Mouse (Mus musculus): ENCODE data around the gene Iqcb1.

DNA sequence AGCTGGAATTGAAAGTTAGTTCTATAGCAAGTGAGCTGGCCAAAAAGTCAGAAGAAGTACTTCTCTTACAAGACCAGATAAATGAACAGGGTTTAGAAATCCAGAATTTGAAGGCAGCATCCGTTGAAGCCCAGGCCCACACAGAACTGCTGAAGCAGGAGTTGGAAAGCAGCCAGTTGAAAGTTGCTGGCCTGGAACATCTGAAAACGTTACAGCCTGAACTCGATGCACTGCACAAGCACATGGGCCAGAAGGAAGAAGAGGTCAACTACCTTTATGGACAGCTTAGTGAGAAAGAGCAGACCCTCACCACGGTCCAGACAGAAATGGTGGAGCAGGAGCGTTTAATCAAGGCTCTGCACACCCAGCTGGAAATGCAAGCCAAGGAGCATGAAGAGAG lies 86.0 kb downstream of the Iqcb1 start:
- TF ChIP-seq CTCF (IDR thresholded peaks at IDR 0.05; ENCODE audit: insufficient read depth, low read depth, low read length): no peak
- TF ChIP-seq POLR2A (IDR thresholded peaks at IDR 0.05; ENCODE audit: insufficient read depth, low read depth, low read length): no peak
